Mouse (Mus musculus): ENCODE data around the gene Edn2.
A peak's percentile ranks its signal among the peaks of the same experiment; 100 is the strongest.

The Edn2 gene

DNA sequence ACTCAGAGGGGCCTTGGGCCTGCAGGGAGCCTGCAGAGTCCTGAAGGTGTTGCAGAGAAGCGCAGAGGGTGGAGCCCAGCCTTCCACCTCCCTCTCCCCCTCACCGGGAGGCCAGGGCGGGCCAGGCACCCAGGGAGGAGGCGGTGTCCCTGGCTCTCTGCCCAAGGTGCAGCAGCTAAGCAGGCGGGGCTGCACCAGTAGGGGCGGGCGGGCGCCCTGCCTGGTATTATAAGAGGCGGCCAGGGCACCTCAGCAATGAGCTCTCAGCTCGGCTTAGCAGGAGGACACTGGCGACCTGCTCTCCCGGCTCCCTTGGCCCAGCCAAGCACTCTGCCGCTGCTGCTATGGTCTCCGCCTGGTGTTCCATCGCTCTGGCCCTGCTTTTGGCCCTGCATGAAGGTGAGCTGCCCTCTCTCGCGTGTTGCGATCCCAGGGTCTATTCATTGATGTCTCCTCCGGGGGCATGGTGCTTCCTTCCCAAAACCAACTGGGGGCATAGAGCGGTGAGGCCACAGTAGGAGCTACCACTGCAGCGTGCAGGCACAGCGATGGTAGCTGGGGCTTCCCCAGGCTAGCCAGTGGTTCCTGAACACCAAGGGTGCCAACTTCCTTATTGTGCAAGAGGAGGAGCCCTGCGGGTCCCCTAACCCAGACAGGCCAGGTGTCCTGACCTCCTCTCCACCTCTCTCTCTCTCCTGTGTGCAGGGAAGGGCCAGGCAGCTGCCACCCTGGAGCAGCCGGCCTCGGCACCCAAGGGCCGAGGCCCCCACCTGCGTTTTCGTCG is at the start of gene Edn2:
Gene Edn2, plus strand, starts transcription at position 41 of the 784 bp plus-strand sequence.
- peak; percentile 17 to 29 for DNase-seq

- no peak for DNase-seq
Measured at GRCm38 (mm10) chr4:120115516-120115915, 45.5 kb upstream of the Edn2 start.

- no peak for DNase-seq
Measured at GRCm38 (mm10) chr4:120116312-120116711, 44.7 kb upstream of the Edn2 start.

GRCm38 (mm10) chr4:120120276-120120675 is 40.7 kb upstream of the Edn2 start:
- DNase-seq: peak; percentile 49 to 56

DNA sequence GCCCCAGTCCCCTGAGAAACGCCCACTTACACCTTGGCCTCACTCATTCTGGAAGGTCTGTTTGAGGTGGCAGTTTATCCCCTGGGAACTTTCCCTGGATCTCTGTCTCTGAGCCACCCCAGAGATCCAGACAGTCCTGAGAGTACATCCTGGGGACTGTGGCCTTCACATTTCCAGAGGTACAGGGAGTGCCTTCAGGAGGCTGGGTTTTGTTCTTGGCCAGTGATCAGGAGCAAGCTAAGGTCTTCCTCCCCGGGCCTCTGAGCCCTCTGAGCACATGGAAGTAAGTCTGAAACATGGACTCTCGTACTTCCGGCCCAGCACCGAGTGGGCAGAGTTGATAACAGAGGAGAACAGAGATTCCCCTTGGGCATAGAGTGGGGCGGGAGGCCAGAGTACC is 36.4 kb upstream of the Edn2 start:
- no peak for DNase-seq

GRCm38 (mm10) chr4:120126047-120126446 is 35.0 kb upstream of the Edn2 start:
- DNase-seq: no peak

- DNase-seq: no peak
Measured at GRCm38 (mm10) chr4:120127333-120127732, 33.7 kb upstream of the Edn2 start.

- DNase-seq: no peak
Measured at GRCm38 (mm10) chr4:120128033-120128432, 33.0 kb upstream of the Edn2 start.

DNA sequence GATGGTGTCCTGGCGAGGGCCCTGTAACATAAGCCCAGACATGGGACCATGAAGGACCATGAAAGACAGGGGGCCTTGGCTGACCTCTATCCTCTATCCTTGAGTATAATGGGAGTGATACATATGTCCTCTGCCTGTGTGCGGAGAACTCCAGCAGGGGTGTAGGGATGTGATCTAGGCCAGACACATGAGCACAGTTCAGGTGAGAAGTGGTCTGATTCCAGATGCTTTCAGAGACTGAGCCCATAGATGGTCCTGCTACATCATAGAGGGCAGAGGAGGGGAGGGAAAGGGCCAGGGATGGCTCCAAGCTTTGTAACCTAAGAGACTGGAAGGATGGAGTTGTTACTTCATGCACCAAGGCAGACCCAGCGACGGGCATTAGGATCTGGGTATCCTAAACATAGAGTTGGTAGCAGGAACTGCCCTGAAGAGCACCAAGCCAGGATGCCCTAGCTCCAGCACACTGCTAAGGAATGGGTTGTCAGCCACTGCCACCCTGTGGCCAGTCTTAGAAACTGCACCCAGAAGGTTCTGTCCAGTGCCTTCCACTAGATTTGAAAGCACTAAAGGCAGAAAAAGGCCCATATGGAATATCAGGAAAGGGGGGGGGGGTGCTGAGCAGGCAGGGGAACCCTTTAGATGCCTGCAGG is 31.6 kb upstream of the Edn2 start:
- DNase-seq: peak; percentile 47 to 48

DNA sequence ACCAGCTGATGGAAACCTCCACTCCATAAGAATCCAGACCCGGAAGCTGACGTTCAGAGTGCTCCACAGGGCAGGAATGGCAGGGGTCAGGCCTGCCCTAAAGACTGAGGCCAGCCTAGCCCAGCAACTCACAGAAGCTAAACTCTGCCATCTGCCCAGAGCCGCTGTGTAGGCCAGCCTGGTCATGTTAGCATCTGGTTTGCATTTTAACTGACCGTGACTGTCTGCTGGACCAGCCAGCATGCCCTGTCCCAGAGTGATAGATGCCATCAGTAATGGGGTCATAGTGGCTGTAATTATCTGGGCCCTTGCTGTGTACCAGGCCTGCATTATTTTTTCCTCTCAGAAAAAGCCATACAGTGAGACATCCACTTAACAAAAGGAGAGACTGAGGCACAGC is 30.1 kb upstream of the Edn2 start:
- no peak for DNase-seq

DNA sequence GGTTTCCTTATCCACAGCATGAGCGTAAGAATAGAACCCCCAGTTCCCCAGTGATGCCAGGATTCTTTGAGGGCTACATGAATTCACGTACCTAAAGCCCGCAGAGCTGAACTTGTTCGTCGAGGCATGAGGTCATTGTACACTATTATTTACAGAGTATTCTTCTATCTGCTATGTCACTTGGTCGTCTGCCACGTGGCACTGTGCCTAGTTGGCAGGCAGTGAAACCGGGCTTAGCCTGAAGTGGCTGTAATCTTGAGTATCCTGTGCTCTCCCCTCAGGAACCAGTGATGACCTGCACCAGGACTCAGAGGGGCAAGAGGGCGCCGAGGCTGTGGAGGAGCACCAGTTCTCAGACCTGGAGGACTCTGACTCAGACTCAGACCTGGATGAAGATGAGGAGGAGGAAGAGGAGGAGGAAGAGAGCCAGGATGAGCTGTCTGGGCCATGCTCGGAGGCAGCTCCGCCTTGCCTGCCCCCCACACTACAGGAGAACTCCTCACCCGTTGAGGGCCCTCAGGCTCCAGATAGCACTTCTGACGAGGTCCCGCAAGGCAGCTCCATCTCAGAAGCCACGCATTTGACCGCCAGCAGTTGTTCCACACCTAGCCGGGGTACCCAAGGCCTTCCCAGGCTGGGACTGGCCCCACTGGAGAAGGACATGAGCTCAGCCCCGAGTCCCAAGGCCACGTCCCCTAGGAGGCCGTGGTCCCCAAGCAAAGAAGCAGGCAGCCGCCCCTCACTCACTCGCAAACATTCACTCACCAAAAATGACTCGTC is 29.4 kb upstream of the Edn2 start:
- no peak for DNase-seq

DNA sequence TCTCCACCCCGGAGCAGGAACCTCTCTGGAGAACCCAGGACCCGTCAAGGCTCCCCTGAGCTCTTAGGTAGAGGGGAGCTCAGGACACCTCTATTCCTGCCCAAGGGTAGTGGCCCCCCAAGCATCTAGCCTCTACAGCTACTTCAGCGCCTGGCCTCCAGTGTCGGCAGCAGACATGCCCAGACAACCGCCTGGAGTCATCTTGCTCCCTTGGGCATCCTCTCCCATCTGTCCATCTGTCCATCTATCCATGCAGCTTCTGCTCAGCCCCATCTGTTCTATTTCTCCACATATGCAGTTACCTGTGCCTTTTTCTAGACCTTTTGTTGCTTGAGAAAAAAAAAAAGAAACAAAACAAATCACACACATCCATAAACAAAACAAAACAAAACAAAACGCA is 26.8 kb upstream of the Edn2 start:
- no peak for DNase-seq

DNA sequence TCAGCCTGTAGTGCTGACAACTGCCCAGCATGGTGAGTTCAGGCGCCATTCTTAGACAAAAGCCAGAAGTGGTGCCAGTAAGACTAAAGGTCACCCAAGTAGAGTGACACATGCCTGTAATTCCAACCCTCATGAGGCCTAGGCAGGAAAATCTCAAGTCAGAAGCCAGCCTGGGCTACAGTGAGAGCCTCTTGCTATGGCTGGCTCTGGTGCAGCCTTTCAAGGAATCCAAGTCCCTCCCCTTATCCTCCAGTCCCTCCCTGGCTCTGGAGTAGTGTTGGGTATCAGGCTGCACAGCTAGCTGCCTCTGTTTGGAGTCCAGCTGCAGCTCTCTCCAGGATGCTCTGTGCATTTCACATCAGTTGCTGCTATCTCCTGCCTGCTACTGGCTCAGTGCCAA is 19.2 kb upstream of the Edn2 start:
- DNase-seq: no peak

DNA sequence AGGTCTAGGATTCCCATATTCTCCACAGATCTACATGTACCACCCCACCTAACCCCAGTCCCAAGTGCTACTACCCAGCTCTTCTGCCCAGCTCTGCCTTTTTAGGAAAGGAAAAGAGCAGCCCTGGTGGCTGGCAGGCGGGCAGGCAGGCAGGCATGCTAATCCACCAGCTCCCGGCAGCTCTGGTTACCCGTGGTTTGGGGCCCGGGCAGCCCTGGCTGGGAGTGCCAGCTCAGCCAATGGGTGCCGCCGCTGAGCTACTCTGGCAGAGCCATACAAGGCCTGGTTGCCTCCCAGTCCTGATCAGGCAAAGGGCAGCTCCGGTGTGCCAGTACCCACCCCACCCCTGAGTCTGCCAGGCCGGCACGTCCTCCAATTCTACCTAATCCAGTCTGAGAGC is 18.1 kb upstream of the Edn2 start:
- no peak for DNase-seq

DNA sequence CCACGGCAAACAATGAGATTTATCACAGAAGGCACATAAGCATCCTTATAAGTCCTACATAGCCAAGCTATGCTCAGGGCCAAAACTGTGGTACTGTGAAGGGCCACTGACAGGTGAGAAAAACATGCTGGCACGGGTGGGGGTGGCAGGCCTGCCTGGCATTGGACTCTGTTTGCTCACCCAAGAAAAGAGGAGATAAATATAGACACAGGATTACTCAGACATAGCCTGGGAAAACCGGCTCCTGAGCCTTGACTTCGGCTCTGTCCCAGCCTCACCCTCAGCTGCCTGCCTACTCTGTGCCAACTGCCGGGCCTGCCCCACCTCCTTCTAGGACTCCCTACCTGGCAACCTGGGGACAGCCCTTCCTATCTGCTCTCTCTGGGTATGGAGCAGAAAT is 16.7 kb upstream of the Edn2 start:
- no peak for DNase-seq

DNA sequence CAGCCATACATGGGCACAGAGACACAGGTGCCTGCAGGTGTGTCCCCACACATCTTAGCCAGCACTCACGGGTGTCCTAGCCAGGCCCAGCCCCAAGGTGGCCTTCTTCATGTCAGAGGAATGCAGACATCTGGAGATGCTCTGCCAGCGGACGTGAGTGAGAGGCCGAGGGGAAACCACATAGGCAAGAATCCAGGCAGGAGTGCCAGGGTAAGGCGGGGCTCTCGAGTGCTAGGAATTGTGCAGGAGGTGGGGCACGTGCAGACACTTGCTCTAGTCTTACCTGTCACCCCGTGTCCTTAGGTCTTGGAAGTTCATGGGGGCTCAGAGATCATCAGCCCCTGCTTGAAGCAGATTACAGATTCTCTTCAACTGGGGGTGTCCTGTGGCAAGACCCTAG is 15.1 kb upstream of the Edn2 start:
- DNase-seq: no peak

- peak; percentile 38 to 44 for DNase-seq
Measured at GRCm38 (mm10) chr4:120148291-120149141, 12.5 kb upstream of the Edn2 start.

DNA sequence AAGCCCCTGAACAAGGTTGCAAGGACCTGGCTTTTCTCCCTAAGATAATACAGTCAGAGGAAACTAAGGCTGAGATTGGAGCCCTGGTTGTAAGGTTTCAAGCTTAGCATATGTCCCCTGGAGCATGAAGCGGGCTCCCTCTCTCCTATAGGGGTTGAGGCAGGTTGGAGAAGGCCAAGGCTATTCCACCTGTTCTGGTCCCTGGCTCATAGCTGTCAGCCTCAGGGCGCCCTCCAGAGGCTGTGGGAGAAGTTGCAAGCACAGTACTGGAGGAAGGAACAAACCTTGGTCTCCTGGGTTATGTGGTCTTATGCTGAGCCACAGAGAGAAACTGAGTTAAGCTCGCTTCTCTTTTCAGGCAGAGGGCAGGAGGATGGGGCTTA is 11.9 kb upstream of the Edn2 start:
- no peak for DNase-seq

DNA sequence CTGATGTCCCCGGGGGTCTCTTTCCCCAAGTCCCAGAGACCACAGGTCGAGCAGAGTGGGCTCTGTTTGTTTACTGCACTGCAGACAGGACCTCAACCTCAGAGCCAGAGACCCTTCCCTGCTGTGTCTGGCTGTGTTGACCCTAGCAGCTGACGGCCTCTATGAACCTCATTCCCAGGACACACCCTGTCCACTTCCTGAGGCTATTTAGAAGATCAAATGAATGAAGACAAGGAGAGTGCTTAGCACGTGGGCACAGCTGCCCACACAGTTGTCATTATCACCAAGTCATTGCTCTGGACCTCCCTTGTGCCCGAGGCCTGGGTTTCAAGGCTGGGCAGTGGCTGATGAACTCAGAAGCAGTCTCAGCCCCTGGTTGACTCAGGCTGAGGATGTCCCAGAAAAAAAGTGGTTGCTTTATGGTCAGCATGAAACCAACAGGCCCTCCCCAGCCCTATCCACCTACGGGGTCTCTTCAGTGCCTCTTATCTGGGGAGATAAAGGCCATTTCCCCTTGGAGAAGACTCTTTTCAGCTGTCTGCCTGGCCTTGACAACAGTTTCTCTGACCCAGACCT is 10.6 kb upstream of the Edn2 start:
- DNase-seq: no peak

- no peak for DNase-seq
Measured at GRCm38 (mm10) chr4:120151906-120152305, 9.1 kb upstream of the Edn2 start.

DNA sequence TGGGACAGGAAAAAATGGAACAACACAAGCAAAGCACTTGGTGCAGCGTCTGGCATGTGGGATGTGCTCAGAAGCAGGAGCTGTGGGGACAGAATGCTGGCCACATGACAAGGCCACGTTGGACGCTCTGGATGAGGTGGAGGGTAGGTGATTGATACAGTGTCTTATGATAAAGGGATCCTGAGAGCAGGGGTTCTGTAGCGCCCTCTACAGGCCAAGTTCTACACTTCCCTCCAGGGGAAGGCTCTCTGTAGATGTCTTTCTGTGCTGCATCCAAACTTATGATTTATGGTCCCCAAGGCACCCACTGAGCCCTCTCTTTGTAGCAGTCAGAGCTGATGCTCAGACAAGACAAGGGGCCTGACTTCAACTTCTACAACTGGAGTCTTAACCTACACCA is 8.4 kb upstream of the Edn2 start:
- DNase-seq: no peak

DNA sequence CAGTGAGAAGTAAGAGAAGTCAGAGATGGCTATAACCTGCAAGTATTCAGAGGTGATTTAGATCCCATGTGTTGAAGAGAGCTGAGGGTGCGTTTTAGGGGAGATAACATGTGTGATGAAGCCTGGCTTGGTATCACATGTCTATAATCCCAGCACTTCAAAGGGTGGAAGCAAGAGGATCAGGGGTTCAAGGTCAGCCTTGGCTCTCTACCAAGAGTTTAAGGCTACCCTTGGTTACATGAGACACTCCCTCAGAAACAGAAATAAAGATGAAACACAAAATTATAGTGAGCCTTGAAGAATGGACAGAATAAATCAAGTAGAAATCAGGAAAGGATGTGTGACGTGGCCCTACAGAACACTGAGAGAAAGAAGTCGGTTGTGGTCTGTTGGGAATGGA is 7.3 kb upstream of the Edn2 start:
- DNase-seq: no peak

All from thymus, postnatal 36 days (tissue).